Mouse (Mus musculus): ENCODE measurements around the gene Cyp1b1. TPM values are rescaled to one million over a fixed set of nuclear protein-coding genes. Genes with fewer than 3 reads are reported as not detected.

Gene Cyp1b1
- total RNA-seq, 1 experiment = 15.2 TPM

GRCm38 (mm10) chr17:79730988-79731387 is 16.1 kb upstream of the Cyp1b1 start:
- Histone ChIP-seq H3K36me3 (ENCODE audit: control insufficient read depth, insufficient read depth, low read length, poor library complexity, severe bottlenecking) (no peaks in the 10 kb centered on the region), H3K9me3 (ENCODE audit: control insufficient read depth, insufficient read depth, low read depth, low read length) (no peaks in the 10 kb centered on the region), H3K9ac (ENCODE audit: insufficient read depth, low read depth, low read length, poor library complexity, severe bottlenecking) (no peak overlapping the region), H3K4me1 (ENCODE audit: control insufficient read depth in 2 of 2, insufficient read depth in 2 of 2, low read length in 2 of 2, poor library complexity in 1 of 2) (no peaks in the 10 kb centered on the region), H3K27ac (ENCODE audit: insufficient read depth, low read depth, low read length, poor library complexity, severe bottlenecking) (no peak overlapping the region), H3K4me3 (ENCODE audit: insufficient read depth in 1 of 2, low read depth in 1 of 2, low read length in 2 of 2, poor library complexity in 1 of 2, severe bottlenecking in 1 of 2) (no peak overlapping the region)
- DNase-seq (ENCODE audit: low read depth, low spot score) = no peak
- in situ Hi-C loops (cut with MboI; ENCODE audit: low sequenced_read_pairs in 2 of 2, unreplicated experiment in 2 of 2) = no loop called here
- TF ChIP-seq HCFC1 (IDR thresholded peaks at IDR 0.05; ENCODE audit: borderline replicate concordance, insufficient read depth, low read length) = no peak
- TF ChIP-seq ZNF384 (IDR thresholded peaks at IDR 0.05; ENCODE audit: low read depth, low read length) = no peak
- TF ChIP-seq ZC3H11A (IDR thresholded peaks at IDR 0.05; ENCODE audit: borderline replicate concordance, low read depth, low read length) = no peak
- TF ChIP-seq MAFK (IDR thresholded peaks at IDR 0.05; ENCODE audit: insufficient read depth, low read depth, low read length) = no peak

- no peak overlapping the region for H3K4me3 ChIP-seq (ENCODE audit: insufficient read depth in 1 of 2, low read depth in 1 of 2, low read length in 2 of 2, poor library complexity in 1 of 2, severe bottlenecking in 1 of 2)
- H3K4me1 ChIP-seq (ENCODE audit: control insufficient read depth in 2 of 2, insufficient read depth in 2 of 2, low read length in 2 of 2, poor library complexity in 1 of 2) = no peaks in the 10 kb centered on the region
- H3K9me3 ChIP-seq (ENCODE audit: control insufficient read depth, insufficient read depth, low read depth, low read length) = no peaks in the 10 kb centered on the region
- H3K36me3 ChIP-seq (ENCODE audit: control insufficient read depth, insufficient read depth, low read length, poor library complexity, severe bottlenecking) = no peaks in the 10 kb centered on the region
- TF ChIP-seq CHD2 (IDR thresholded peaks at IDR 0.05; ENCODE audit: low read depth, low read length) (no peak), ZC3H11A (IDR thresholded peaks at IDR 0.05; ENCODE audit: borderline replicate concordance, low read depth, low read length) (no peak), ZNF384 (IDR thresholded peaks at IDR 0.05; ENCODE audit: low read depth, low read length) (no peak), HCFC1 (IDR thresholded peaks at IDR 0.05; ENCODE audit: borderline replicate concordance, insufficient read depth, low read length) (no peak)
- H3K9ac ChIP-seq (ENCODE audit: insufficient read depth, low read depth, low read length, poor library complexity, severe bottlenecking) = no peak overlapping the region
- no peak overlapping the region for H3K27ac ChIP-seq (ENCODE audit: insufficient read depth, low read depth, low read length, poor library complexity, severe bottlenecking)
- no peak for DNase-seq (ENCODE audit: low read depth, low spot score)
- in situ Hi-C loops (cut with MboI; ENCODE audit: low sequenced_read_pairs in 2 of 2, unreplicated experiment in 2 of 2) = no loop called here
These were observed 14.0 kb upstream of the Cyp1b1 start for GRCm38 (mm10) chr17:79728585-79729503.

GRCm38 (mm10) chr17:79728053-79728584 is 13.3 kb upstream of the Cyp1b1 start:
- TF ChIP-seq MAFK (IDR thresholded peaks at IDR 0.05; ENCODE audit: insufficient read depth, low read depth, low read length) (no peak), ZNF384 (IDR thresholded peaks at IDR 0.05; ENCODE audit: low read depth, low read length) (no peak), CHD2 (IDR thresholded peaks at IDR 0.05; ENCODE audit: low read depth, low read length) (no peak), HCFC1 (IDR thresholded peaks at IDR 0.05; ENCODE audit: borderline replicate concordance, insufficient read depth, low read length) (no peak), ZC3H11A (IDR thresholded peaks at IDR 0.05; ENCODE audit: borderline replicate concordance, low read depth, low read length) (no peak)
- no peak for DNase-seq (ENCODE audit: low read depth, low spot score)
- Histone ChIP-seq H3K9me3 (ENCODE audit: control insufficient read depth, insufficient read depth, low read depth, low read length) (no peaks in the 10 kb centered on the region), H3K4me3 (ENCODE audit: insufficient read depth in 1 of 2, low read depth in 1 of 2, low read length in 2 of 2, poor library complexity in 1 of 2, severe bottlenecking in 1 of 2) (no peak overlapping the region), H3K36me3 (ENCODE audit: control insufficient read depth, insufficient read depth, low read length, poor library complexity, severe bottlenecking) (no peaks in the 10 kb centered on the region), H3K9ac (ENCODE audit: insufficient read depth, low read depth, low read length, poor library complexity, severe bottlenecking) (no peak overlapping the region), H3K4me1 (ENCODE audit: control insufficient read depth in 2 of 2, insufficient read depth in 2 of 2, low read length in 2 of 2, poor library complexity in 1 of 2) (no peaks in the 10 kb centered on the region), H3K27ac (ENCODE audit: insufficient read depth, low read depth, low read length, poor library complexity, severe bottlenecking) (no peak overlapping the region)
- in situ Hi-C loops (cut with MboI; ENCODE audit: low sequenced_read_pairs in 2 of 2, unreplicated experiment in 2 of 2) = no loop called here

GRCm38 (mm10) chr17:79726613-79727012 is 11.8 kb upstream of the Cyp1b1 start:
- Histone ChIP-seq H3K36me3 (ENCODE audit: control insufficient read depth, insufficient read depth, low read length, poor library complexity, severe bottlenecking) (no peaks in the 10 kb centered on the region), H3K4me3 (ENCODE audit: insufficient read depth in 1 of 2, low read depth in 1 of 2, low read length in 2 of 2, poor library complexity in 1 of 2, severe bottlenecking in 1 of 2) (no peak overlapping the region), H3K27ac (ENCODE audit: insufficient read depth, low read depth, low read length, poor library complexity, severe bottlenecking) (no peak overlapping the region), H3K9ac (ENCODE audit: insufficient read depth, low read depth, low read length, poor library complexity, severe bottlenecking) (no peak overlapping the region), H3K9me3 (ENCODE audit: control insufficient read depth, insufficient read depth, low read depth, low read length) (no peaks in the 10 kb centered on the region), H3K4me1 (ENCODE audit: control insufficient read depth in 2 of 2, insufficient read depth in 2 of 2, low read length in 2 of 2, poor library complexity in 1 of 2) (no peaks in the 10 kb centered on the region)
- in situ Hi-C loops (cut with MboI; ENCODE audit: low sequenced_read_pairs in 2 of 2, unreplicated experiment in 2 of 2) = no loop called here
- TF ChIP-seq CHD2 (IDR thresholded peaks at IDR 0.05; ENCODE audit: low read depth, low read length) (no peak), MAFK (IDR thresholded peaks at IDR 0.05; ENCODE audit: insufficient read depth, low read depth, low read length) (no peak), ZC3H11A (IDR thresholded peaks at IDR 0.05; ENCODE audit: borderline replicate concordance, low read depth, low read length) (no peak), ZNF384 (IDR thresholded peaks at IDR 0.05; ENCODE audit: low read depth, low read length) (no peak), HCFC1 (IDR thresholded peaks at IDR 0.05; ENCODE audit: borderline replicate concordance, insufficient read depth, low read length) (no peak)
- DNase-seq (ENCODE audit: low read depth, low spot score) = no peak
